Mouse (Mus musculus) kidney, embryonic 16.5 days (tissue): ENCODE measurements around the gene Brinp2. TPM values are rescaled to one million over a fixed set of nuclear protein-coding genes. Genes with fewer than 3 reads are reported as not detected.
A peak's percentile ranks its signal among the peaks of the same experiment; 100 is the strongest.

ENCODE experiments used
- ATAC-seq: fragments of 200-750 bp; cut with Nextera tagmentation; 2 replicates; pipeline ENCODE4 v1.8.0; 2017; ENCODE audit warnings: moderate TSS enrichment; ENCODE audit not compliant: low FRiP score, low TSS enrichment
- H3K27ac ChIP-seq: fragments of 300-500 bp; sonication (generic); 2 replicates; pipeline ENCODE4 v1.5.1; 2014; ENCODE audit warnings: low read length
- H3K27me3 ChIP-seq: fragments of 300-500 bp; sonication (generic); 2 replicates; pipeline ENCODE4 v1.6.1; 2014; ENCODE audit warnings: low read length, control low read depth, mixed read lengths; ENCODE audit not compliant: insufficient read depth
- H3K36me3 ChIP-seq: fragments of 300-500 bp; sonication (generic); 2 replicates; pipeline ENCODE4 v1.6.1; 2014; ENCODE audit warnings: low read length, control low read depth, mixed read lengths; ENCODE audit not compliant: insufficient read depth
- H3K4me1 ChIP-seq: fragments of 300-500 bp; sonication (generic); 2 replicates; pipeline ENCODE4 v1.6.1; 2014; ENCODE audit warnings: low read length, control low read depth, mixed read lengths; ENCODE audit not compliant: insufficient read depth
- H3K4me2 ChIP-seq: fragments of 300-500 bp; sonication (generic); replicated peaks from 2 replicates; pipeline ENCODE4 v1.6.1; 2014; ENCODE audit warnings: low read depth, low read length
- H3K4me3 ChIP-seq: fragments of 300-500 bp; sonication (generic); 2 replicates; pipeline ENCODE4 v1.5.1; 2014; ENCODE audit warnings: mild to moderate bottlenecking, low read length
- H3K9ac ChIP-seq: fragments of 300-500 bp; sonication (generic); replicated peaks from 2 replicates; pipeline ENCODE4 v1.6.1; 2014; ENCODE audit warnings: low read length
- H3K9me3 ChIP-seq: fragments of 300-500 bp; sonication (generic); 2 replicates; pipeline ENCODE4 v1.6.1; 2016; ENCODE audit warnings: low read length, control low read depth
- WGBS: fragments of 180-500 bp; shearing (Covaris S2); extraction: QIAGEN DNeasy Blood & Tissue Kit; methylation state at CpG from one replicate; pipeline ENCODE4 v1.1.7; 2014; 5-methylcytosine and 5-hydroxymethylcytosine counted together
- polyA plus RNA-seq: library from polyadenylated mRNA; unstranded; fragments of >200 nt; fragmentation: Nextera tagmentation; extraction: Ambion mirVana; gene quantifications from 2 replicates; pipeline ENCODE4 v1.2.1, GENCODE M21; 2015

The Brinp2 gene
- polyA plus RNA-seq, 1 experiment from 2014 or later, result 0.26 TPM

GRCm38 (mm10) chr1:158297042-158297441 is 59.1 kb downstream of the Brinp2 start:
- H3K9ac ChIP-seq, result no peak overlapping the region
- no peaks in the 10 kb centered on the region for H3K27me3 ChIP-seq
- 33% methylated on average over 7 of the region's 7 CpGs for WGBS
- ATAC-seq, result no peak
- 0 out of 2 replicates have a peak, but pooled peaks cover 4% of the 10 kb centered on the region for H3K4me1 ChIP-seq
- no peaks in the 10 kb centered on the region for H3K36me3 ChIP-seq
- H3K4me3 ChIP-seq, result no peak overlapping the region
- H3K4me2 ChIP-seq, result no peak overlapping the region
- no peaks in the 10 kb centered on the region for H3K9me3 ChIP-seq
- H3K27ac ChIP-seq, result no peak overlapping the region

- no peaks in the 10 kb centered on the region for H3K9me3 ChIP-seq
- no peaks in the 10 kb centered on the region for H3K27me3 ChIP-seq
- H3K4me2 ChIP-seq, result no peak overlapping the region
- no peak overlapping the region for H3K4me3 ChIP-seq
- H3K9ac ChIP-seq, result no peak overlapping the region
- no peak for ATAC-seq
- WGBS, result 77% methylated on average over 8 of the region's 8 CpGs
- no peaks in the 10 kb centered on the region for H3K36me3 ChIP-seq
- 0 out of 2 replicates have a peak, but pooled peaks cover 4% of the 10 kb centered on the region for H3K4me1 ChIP-seq
- H3K27ac ChIP-seq, result no peak overlapping the region
Measured at GRCm38 (mm10) chr1:158296287-158296931, 59.7 kb downstream of the Brinp2 start.

DNA sequence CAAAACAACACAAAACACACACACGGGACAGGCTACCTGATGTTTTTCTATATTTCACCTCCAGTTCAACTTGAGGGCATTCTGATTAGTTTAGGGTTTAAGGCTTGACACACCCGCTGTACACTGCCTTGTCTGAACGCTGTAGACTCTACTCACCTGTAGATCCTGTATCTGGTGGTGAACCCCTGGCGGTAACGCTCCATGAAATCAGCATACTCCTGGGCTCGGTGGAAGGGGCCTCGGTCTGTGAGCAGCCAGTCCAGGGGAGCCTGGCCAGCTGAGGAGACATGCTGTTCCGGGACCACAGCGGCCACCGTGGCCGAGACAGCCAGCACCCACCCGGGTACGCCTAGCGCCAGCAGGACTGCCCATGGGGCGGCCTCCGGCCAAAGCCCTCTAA is 60.9 kb downstream of the Brinp2 start:
- WGBS, result 57% methylated on average over 16 of the region's 16 CpGs
- ATAC-seq, result 0 out of 2 replicates have a peak, but pooled peaks have one; percentile 9
- no peaks in the 10 kb centered on the region for H3K9me3 ChIP-seq

GRCm38 (mm10) chr1:158285198-158285597 is 70.9 kb downstream of the Brinp2 start:
- Histone ChIP-seq H3K27me3 (no peaks in the 10 kb centered on the region), H3K36me3 (no peaks in the 10 kb centered on the region), H3K4me3 (no peak overlapping the region), H3K4me2 (no peak overlapping the region), H3K27ac (no peak overlapping the region), H3K4me1 (no peaks in the 10 kb centered on the region), H3K9ac (no peak overlapping the region), H3K9me3 (no peaks in the 10 kb centered on the region)
- no peak for ATAC-seq
- 79% methylated on average over 3 of the region's 3 CpGs for WGBS

More for the DNA sequence above, 60.9 kb downstream of the Brinp2 start:
- H3K4me2 ChIP-seq, result no peak overlapping the region
- no peak overlapping the region for H3K4me3 ChIP-seq
- no peak overlapping the region for H3K9ac ChIP-seq
- H3K4me1 ChIP-seq, result 0 out of 2 replicates have a peak, but pooled peaks cover 4% of the 10 kb centered on the region
- H3K36me3 ChIP-seq, result no peaks in the 10 kb centered on the region
- H3K27me3 ChIP-seq, result no peaks in the 10 kb centered on the region
- H3K27ac ChIP-seq, result no peak overlapping the region

GRCm38 (mm10) chr1:158283869-158284268 is 72.3 kb downstream of the Brinp2 start:
- Histone ChIP-seq H3K27ac (no peak overlapping the region), H3K9ac (no peak overlapping the region), H3K4me1 (no peaks in the 10 kb centered on the region), H3K4me3 (no peak overlapping the region), H3K9me3 (no peaks in the 10 kb centered on the region), H3K4me2 (no peak overlapping the region), H3K36me3 (no peaks in the 10 kb centered on the region), H3K27me3 (no peaks in the 10 kb centered on the region)
- 82% methylated on average over 7 of the region's 7 CpGs for WGBS
- no peak for ATAC-seq

- WGBS, result 83% methylated on average over 9 of the region's 9 CpGs
- no peak overlapping the region for H3K27ac ChIP-seq
- H3K9me3 ChIP-seq, result no peaks in the 10 kb centered on the region
- H3K4me3 ChIP-seq, result no peak overlapping the region
- no peaks in the 10 kb centered on the region for H3K36me3 ChIP-seq
- H3K4me2 ChIP-seq, result no peak overlapping the region
- no peak overlapping the region for H3K9ac ChIP-seq
- H3K27me3 ChIP-seq, result no peaks in the 10 kb centered on the region
- H3K4me1 ChIP-seq, result no peaks in the 10 kb centered on the region
- no peak for ATAC-seq
Measured at GRCm38 (mm10) chr1:158272058-158272457, 84.1 kb downstream of the Brinp2 start.

- ATAC-seq, result no peak
- Histone ChIP-seq H3K4me2 (no peak overlapping the region), H3K27me3 (no peaks in the 10 kb centered on the region), H3K4me1 (no peaks in the 10 kb centered on the region), H3K27ac (no peak overlapping the region), H3K9ac (no peak overlapping the region), H3K9me3 (no peaks in the 10 kb centered on the region), H3K36me3 (no peaks in the 10 kb centered on the region), H3K4me3 (no peak overlapping the region)
- 30% methylated on average over 8 of the region's 8 CpGs for WGBS
Measured at GRCm38 (mm10) chr1:158267020-158267571, 89.0 kb downstream of the Brinp2 start.

GRCm38 (mm10) chr1:158266293-158267019 is 89.7 kb downstream of the Brinp2 start:
- no peak for ATAC-seq
- H3K27me3 ChIP-seq, result no peaks in the 10 kb centered on the region
- 28% methylated on average over 3 of the region's 3 CpGs for WGBS
- no peaks in the 10 kb centered on the region for H3K9me3 ChIP-seq
- H3K4me3 ChIP-seq, result no peak overlapping the region
- H3K36me3 ChIP-seq, result no peaks in the 10 kb centered on the region
- H3K27ac ChIP-seq, result no peak overlapping the region
- no peak overlapping the region for H3K4me2 ChIP-seq
- H3K9ac ChIP-seq, result no peak overlapping the region
- no peaks in the 10 kb centered on the region for H3K4me1 ChIP-seq

GRCm38 (mm10) chr1:158259516-158260235 is 96.5 kb downstream of the Brinp2 start:
- WGBS, result 85% methylated on average over 5 of the region's 5 CpGs
- no peaks in the 10 kb centered on the region for H3K4me1 ChIP-seq
- H3K4me3 ChIP-seq, result no peak overlapping the region
- H3K27me3 ChIP-seq, result no peaks in the 10 kb centered on the region
- ATAC-seq, result 0 out of 2 replicates have a peak, but pooled peaks have one; percentile 35
- H3K36me3 ChIP-seq, result no peaks in the 10 kb centered on the region
- H3K27ac ChIP-seq, result no peak overlapping the region
- no peak overlapping the region for H3K9ac ChIP-seq
- no peaks in the 10 kb centered on the region for H3K9me3 ChIP-seq
- no peak overlapping the region for H3K4me2 ChIP-seq
